Mouse (Mus musculus) intestine, embryonic 15.5 days (tissue): ENCODE data around the gene Ppp1r9b. TPM values are rescaled to one million over a fixed set of nuclear protein-coding genes. Genes with fewer than 3 reads are reported as not detected.

ENCODE experiments used
- ATAC-seq: fragments of 200-750 bp; cut with Nextera tagmentation; 2 replicates; pipeline ENCODE4 v1.8.0; 2017; ENCODE audit warnings: moderate TSS enrichment, moderate library complexity
- H3K27ac ChIP-seq: fragments of 300-500 bp; sonication (generic); 2 replicates; pipeline ENCODE4 v1.5.1; 2015; ENCODE audit warnings: mild to moderate bottlenecking, inconsistent platforms
- H3K27me3 ChIP-seq: fragments of 300-500 bp; sonication (generic); replicated peaks from 2 replicates; pipeline ENCODE4 v1.6.1; 2015; ENCODE audit warnings: inconsistent platforms
- H3K36me3 ChIP-seq: fragments of 300-500 bp; sonication (generic); 2 replicates; pipeline ENCODE4 v1.6.1; 2015; ENCODE audit warnings: inconsistent platforms
- H3K4me1 ChIP-seq: fragments of 300-500 bp; sonication (generic); replicated peaks from 2 replicates; pipeline ENCODE4 v1.6.1; 2015; ENCODE audit warnings: inconsistent platforms
- H3K4me2 ChIP-seq: fragments of 300-500 bp; sonication (generic); replicated peaks from 2 replicates; pipeline ENCODE4 v1.6.1; 2015; ENCODE audit warnings: mild to moderate bottlenecking, inconsistent platforms
- H3K4me3 ChIP-seq: fragments of 300-500 bp; sonication (generic); replicated peaks from 2 replicates; pipeline ENCODE4 v1.5.1; 2015; ENCODE audit warnings: inconsistent platforms
- H3K9ac ChIP-seq: fragments of 300-500 bp; sonication (generic); 2 replicates; pipeline ENCODE4 v1.6.1; 2015; ENCODE audit warnings: inconsistent platforms
- H3K9me3 ChIP-seq: fragments of 300-500 bp; sonication (generic); 2 replicates; pipeline ENCODE4 v1.6.1; 2016; ENCODE audit warnings: inconsistent platforms
- WGBS: fragments of 180-500 bp; shearing (Covaris S2); methylation state at CpG from one replicate; pipeline ENCODE4 v1.1.7; 2015; 5-methylcytosine and 5-hydroxymethylcytosine counted together
- polyA plus RNA-seq: library from polyadenylated mRNA; unstranded; fragments of >200 nt; fragmentation: Nextera tagmentation; extraction: Ambion mirVana; gene quantifications from 2 replicates; pipeline ENCODE4 v1.2.1, GENCODE M21; 2015

Ppp1r9b gene
- polyA plus RNA-seq, 1 experiment from 2014 or later: 6.8 TPM

DNA sequence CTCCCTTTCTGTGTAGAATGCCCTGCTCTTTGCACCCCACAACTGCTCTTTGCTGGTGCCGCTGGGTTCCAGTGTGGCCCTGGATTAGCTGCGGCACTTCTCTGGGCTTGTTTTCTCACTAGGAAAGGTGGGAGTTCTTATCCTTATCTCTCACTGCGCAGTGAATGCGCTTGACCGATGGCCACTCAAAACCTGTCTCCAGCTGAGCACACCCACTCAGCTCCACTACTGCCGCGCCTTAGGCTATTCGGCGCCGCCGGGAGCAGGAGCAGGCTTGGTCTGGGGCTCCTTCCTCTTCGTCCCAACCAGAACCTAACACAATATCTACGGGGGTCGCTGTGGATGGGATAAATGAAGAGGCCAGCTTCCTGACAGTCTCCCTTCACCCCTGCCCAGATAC, 42.8 kb downstream of the Ppp1r9b start:
- H3K9ac ChIP-seq: no peak overlapping the region

DNA sequence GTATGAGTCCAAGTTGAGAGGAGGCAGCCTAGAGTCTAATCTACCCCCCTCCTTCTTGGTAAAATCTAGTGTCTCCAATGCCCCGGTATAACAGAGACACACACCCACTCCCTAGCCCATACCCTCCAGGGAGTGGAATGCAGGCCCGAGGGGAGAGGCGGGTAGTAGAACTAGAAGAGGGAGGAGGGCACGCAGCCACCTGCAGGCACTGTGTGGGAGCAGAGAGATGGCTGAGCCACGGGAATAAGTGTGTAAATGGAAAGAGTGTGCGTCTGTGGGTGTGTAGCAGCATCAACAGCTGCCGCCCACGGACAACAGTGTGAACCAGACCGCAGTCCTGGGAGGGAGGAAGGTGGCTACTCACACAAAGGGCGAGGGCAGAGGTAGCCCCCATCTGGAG, 44.1 kb downstream of the Ppp1r9b start:
- H3K36me3 ChIP-seq: no peaks in the 10 kb centered on the region
- H3K4me2 ChIP-seq: no peak overlapping the region
- no peak overlapping the region for H3K4me3 ChIP-seq
- H3K9ac ChIP-seq: no peak overlapping the region
- no peaks in the 10 kb centered on the region for H3K27me3 ChIP-seq
- H3K27ac ChIP-seq: no peak overlapping the region
- no peaks in the 10 kb centered on the region for H3K9me3 ChIP-seq
- ATAC-seq: no peak
- H3K4me1 ChIP-seq: peaks cover 19% of the 10 kb centered on the region
- WGBS: 68% methylated on average over 10 of the region's 10 CpGs

More for the DNA sequence above, 42.8 kb downstream of the Ppp1r9b start:
- H3K4me2 ChIP-seq: 0 out of 2 replicates have a peak overlapping the region, but pooled peaks have one; percentile 17
- WGBS: 52% methylated on average over 14 of the region's 14 CpGs
- no peaks in the 10 kb centered on the region for H3K27me3 ChIP-seq
- H3K27ac ChIP-seq: no peak overlapping the region
- H3K9me3 ChIP-seq: no peaks in the 10 kb centered on the region
- H3K4me1 ChIP-seq: peaks cover 14% of the 10 kb centered on the region
- no peaks in the 10 kb centered on the region for H3K36me3 ChIP-seq
- peak; percentile 35; the same call in 1 of the 2 replicates for ATAC-seq
- no peak overlapping the region for H3K4me3 ChIP-seq

DNA sequence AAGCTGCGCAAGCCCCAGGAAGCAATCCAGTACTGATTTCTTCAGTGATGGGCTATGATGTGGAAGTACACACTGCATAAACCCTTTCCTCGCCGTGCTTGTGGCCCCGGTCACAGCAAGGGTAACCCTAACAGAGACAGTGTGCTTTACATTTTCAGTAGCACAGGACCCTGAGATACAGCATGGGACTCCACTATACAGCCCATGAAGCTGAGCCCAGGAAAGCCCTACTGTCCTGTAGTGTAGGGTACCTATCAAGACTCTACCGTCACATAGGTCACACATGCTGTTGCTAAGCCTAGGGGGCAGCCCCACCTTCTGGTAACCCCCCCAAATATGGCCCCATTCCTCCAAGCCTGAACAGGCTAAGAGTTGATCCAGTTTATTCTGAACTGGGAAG, 45.7 kb downstream of the Ppp1r9b start:
- WGBS: 96% methylated on average over 5 of the region's 5 CpGs
- no peaks in the 10 kb centered on the region for H3K27me3 ChIP-seq
- no peak overlapping the region for H3K27ac ChIP-seq
- H3K4me2 ChIP-seq: no peak overlapping the region
- no peaks in the 10 kb centered on the region for H3K9me3 ChIP-seq
- no peak for ATAC-seq
- H3K9ac ChIP-seq: no peak overlapping the region
- H3K4me3 ChIP-seq: no peak overlapping the region
- peaks cover 25% of the 10 kb centered on the region for H3K4me1 ChIP-seq
- no peaks in the 10 kb centered on the region for H3K36me3 ChIP-seq

DNA sequence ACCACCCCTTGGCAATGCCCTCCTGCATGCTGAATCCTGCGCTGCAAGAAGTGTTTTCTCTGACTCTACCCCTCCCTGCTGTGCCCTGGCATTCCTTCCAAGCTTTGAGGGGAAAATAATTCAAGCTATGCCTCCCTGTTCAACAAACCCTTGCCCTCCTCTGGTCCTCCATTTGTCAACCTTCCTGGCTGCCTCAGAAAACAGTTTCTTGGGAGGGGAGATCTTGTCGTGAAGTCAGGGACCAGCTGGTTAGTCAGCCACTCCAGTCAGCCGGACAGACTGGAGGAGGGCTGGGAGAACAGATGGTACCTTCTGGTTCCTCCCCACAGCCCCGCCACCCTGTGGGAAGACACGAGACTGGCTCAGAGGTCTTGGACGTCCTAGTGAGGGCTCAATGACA, 46.5 kb downstream of the Ppp1r9b start:
- Histone ChIP-seq H3K4me3 (no peak overlapping the region), H3K27ac (no peak overlapping the region), H3K27me3 (no peaks in the 10 kb centered on the region), H3K36me3 (no peaks in the 10 kb centered on the region), H3K4me1 (peaks cover 25% of the 10 kb centered on the region), H3K9me3 (no peaks in the 10 kb centered on the region), H3K4me2 (no peak overlapping the region), H3K9ac (no peak overlapping the region)
- no peak for ATAC-seq
- 61% methylated on average over 6 of the region's 6 CpGs for WGBS

DNA sequence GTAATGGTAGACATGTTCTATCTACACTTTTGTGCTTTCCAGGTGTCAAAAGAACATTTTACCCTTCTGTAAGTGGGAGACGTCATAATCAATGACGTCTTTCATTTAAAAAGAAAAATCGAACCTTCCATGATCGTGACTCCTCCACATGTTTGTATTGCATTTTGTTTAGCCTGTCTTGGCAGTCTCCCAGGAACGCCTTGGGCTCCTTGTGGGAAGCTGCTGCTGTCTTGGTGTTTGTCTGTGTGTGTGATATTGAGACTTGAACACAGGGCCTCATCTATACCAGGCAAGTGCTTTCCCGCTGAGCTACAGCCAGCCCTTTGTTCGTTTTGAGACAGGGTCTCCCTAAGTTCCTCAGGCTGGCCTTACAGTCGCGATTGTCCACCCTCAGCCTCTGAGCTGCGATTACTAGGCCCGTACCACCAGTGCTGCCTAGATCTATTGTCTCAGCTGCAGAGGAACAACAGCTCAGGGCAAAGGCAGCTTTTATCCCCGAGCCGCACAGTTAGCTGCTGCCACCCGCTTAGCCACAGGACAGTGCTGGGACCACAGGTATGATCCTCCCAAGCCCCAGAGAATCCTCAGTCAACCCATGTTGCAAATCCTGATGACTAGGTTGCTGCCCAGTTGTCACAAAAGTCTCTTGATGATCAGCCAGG, 47.5 kb downstream of the Ppp1r9b start:
- no peak overlapping the region for H3K9ac ChIP-seq
- peaks cover 22% of the 10 kb centered on the region for H3K4me1 ChIP-seq
- H3K27me3 ChIP-seq: no peaks in the 10 kb centered on the region
- no peak overlapping the region; the same call in 1 of the 2 replicates for H3K4me2 ChIP-seq
- H3K9me3 ChIP-seq: no peaks in the 10 kb centered on the region
- no peaks in the 10 kb centered on the region for H3K36me3 ChIP-seq
- no peak overlapping the region for H3K27ac ChIP-seq
- ATAC-seq: no peak
- 70% methylated on average over 14 of the region's 14 CpGs for WGBS
- H3K4me3 ChIP-seq: no peak overlapping the region

DNA sequence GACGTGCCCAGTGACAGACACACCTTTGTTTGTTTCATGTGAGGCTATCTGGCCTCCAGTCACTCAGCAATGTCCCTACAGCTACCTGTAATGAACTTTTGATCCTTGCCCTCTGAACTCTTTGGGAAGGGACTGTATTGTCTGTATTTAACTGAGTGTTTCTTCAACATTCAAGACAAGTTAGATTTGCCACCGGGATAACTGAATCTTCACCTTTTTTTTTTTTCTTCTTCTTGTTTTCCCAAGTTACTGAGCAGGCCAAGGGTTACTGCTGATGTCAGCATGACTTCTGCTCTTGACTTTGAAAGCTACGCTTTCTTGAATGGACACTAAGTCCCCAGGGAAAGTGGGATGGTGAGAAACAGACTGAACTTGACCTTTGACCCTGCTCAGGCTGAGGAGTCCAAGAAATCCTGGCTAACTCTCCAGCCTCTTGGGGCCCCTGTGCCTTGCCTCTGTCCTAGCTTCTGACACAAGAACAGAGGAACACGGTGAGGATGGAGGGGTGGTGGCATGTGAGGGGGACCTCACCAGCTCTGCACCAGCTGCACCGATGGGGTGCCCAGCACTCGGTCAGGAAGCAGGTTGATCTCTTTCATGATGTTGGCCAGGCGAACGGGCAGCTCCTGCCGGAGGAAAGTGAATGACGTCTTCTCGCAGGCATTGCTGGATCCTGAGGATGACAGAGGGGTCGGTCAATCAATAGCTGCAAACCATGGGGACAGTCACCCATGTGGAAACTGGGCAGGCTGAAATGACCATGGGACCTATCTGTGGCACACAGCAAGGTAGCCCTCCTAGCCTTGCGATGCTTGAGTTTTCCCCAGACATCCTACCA, 48.2 kb downstream of the Ppp1r9b start:
- Histone ChIP-seq H3K27me3 (no peaks in the 10 kb centered on the region), H3K36me3 (no peaks in the 10 kb centered on the region), H3K4me2 (peak overlapping the region; percentile 30), H3K9ac (no peak overlapping the region), H3K4me1 (peaks cover 18% of the 10 kb centered on the region), H3K4me3 (no peak overlapping the region), H3K9me3 (no peaks in the 10 kb centered on the region), H3K27ac (no peak overlapping the region; the same call in 1 of the 2 replicates)
- 71% methylated on average over 13 of the region's 13 CpGs for whole genome bisulfite sequencing
- ATAC-seq: no peak

DNA sequence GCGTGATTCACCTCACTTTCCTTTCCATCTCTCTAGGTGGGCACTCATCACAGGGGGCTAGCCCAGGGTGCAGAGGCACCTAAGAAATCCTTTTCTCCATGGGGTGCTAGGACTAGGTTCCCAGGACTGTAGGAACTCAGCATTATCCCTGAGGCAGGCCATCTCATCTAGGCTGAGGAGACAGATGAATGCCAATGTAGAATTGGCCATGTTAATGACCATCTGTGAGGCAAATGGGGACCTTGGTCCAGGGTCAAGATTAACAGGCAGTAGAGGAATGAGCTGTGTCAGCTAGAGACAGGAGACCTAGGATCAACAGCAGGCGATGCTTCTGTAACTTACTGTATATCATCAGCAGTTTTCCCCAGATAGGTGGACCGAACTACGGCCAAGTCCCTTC, 48.9 kb downstream of the Ppp1r9b start:
- WGBS: 84% methylated on average over 4 of the region's 4 CpGs
- H3K4me2 ChIP-seq: peak overlapping the region; percentile 90
- no peak for ATAC-seq

DNA sequence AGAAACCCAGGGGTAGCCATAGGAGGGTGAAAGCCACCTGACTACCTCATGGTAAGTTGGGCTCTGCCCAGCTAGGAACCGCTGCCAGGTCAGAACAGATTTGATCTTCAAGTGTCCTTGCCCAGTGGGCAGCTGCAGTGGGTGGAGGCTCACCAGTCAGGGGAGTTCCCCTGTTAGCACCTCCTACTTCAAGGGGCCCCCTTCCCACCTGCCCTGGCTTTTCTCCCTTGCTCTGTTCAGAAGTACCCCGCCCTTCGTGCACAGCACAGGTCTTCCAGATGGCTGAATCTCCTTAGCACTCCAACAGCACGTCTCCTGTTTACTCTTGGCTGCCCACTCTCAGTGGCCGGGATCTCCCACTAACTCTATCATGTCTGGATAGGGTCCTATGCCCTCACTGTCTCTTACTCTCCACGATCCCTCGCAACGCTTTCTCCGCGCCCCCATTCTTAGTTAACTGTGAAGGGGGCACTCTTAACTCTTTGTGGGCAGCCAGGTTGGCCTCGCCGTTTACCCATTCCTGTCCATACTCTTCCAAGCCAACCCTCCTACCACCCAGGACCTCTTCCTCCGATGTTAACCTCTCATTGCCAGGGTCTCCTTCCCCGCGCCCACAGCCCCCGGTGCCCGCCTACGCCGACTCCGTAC, 49.8 kb downstream of the Ppp1r9b start:
- H3K9me3 ChIP-seq: no peaks in the 10 kb centered on the region
- H3K36me3 ChIP-seq: 0 out of 2 replicates have a peak, but pooled peaks cover 5% of the 10 kb centered on the region
- H3K27me3 ChIP-seq: no peaks in the 10 kb centered on the region
- peaks cover 15% of the 10 kb centered on the region for H3K4me1 ChIP-seq
- under 1% methylated on average over 20 of the region's 20 CpGs for WGBS
- H3K9ac ChIP-seq: peak overlapping the region; percentile 77
- peak overlapping the region; percentile 76 for H3K27ac ChIP-seq
- ATAC-seq: peak; percentile 59
- H3K4me2 ChIP-seq: peak overlapping the region; percentile 90
- peak overlapping the region; percentile 67 for H3K4me3 ChIP-seq

More for the DNA sequence above, 48.9 kb downstream of the Ppp1r9b start:
- no peaks in the 10 kb centered on the region for H3K27me3 ChIP-seq
- H3K9me3 ChIP-seq: no peaks in the 10 kb centered on the region
- H3K36me3 ChIP-seq: 0 out of 2 replicates have a peak, but pooled peaks cover 3% of the 10 kb centered on the region
- no peak overlapping the region for H3K27ac ChIP-seq
- no peak overlapping the region for H3K4me3 ChIP-seq
- peaks cover 15% of the 10 kb centered on the region for H3K4me1 ChIP-seq
- H3K9ac ChIP-seq: no peak overlapping the region

DNA sequence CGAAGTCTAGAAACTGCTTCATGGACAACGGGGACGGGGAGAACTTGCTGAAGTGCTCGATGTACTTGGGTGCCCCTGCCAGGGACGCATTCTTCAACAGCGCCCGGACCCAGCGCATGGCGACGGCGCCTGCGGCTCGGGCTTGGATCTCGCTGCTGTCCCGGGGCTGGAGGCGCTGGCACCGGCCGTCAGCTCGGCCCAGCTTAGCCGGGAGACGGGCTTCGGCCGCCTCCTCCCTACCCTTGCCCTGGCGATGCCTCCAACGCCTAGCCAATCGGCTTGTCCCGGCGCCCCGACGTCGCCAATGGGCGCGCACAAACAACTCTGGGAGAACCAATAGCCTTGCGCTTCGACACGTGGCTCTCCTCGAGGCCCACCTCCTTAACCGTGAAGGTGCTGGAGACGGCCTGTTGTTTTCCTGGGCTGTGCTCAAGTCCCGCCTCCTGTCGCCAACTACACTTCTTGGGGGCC, 50.3 kb downstream of the Ppp1r9b start, which contains the start of gene Pdk2:
Pdk2 (minus strand) TSS at position 216 of the 471 bp plus-strand sequence.
- WGBS: under 1% methylated on average over 41 of the region's 41 CpGs
- H3K9me3 ChIP-seq: no peaks in the 10 kb centered on the region
- H3K36me3 ChIP-seq: 0 out of 2 replicates have a peak, but pooled peaks cover 5% of the 10 kb centered on the region
- H3K27me3 ChIP-seq: no peaks in the 10 kb centered on the region
- peaks cover 15% of the 10 kb centered on the region for H3K4me1 ChIP-seq
- H3K4me3 ChIP-seq: peak within 1 kb of the TSS; percentile 67
- H3K27ac ChIP-seq: peak within 1 kb of the TSS; percentile 76
- H3K4me2 ChIP-seq: peak within 1 kb of the TSS; percentile 90
- peak within 1 kb of the TSS; percentile 77 for H3K9ac ChIP-seq
- ATAC-seq: peak; percentile 96

DNA sequence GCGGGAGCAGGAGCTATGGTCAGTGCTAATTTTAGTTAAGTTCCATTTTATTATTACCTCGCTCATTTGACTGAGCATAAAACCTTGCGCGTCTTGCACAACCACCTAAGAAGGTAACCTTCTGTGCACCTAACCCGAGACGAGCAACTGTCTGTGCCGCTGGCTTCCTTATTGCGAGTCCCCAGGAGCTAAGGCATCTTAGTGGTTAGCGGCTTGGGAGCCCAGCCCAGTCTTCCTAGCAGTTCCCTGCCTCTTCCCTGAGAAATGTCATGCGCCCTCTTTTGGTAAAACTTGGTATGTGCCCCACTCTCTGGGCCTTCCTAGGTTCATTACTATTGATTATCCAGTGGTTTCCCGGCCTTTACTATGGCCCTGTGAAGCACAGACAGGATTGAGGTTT, 51.3 kb downstream of the Ppp1r9b start:
- peak overlapping the region; percentile 33; the same call in 1 of the 2 replicates for H3K27ac ChIP-seq
- peak; percentile 44 for ATAC-seq
- 1% methylated on average over 11 of the region's 11 CpGs for WGBS

DNA sequence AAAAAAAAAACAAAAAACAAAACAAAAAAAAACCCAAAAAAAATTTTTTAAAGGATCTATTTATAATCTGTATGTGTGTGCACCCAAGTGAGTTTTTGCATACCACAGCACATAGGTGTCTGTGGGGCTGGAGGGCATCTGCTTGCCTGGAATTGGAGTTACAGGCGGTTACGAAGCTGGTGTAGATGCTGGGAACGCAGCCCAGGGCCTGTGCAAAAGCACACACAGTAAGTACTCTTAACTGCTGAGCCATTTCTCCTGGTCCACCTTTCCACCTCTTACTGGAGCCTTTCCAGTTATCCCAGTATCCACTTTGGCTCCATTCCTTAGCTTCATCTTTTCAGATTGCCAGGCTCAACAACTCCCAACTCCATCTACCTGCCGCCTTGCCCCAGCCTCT, 52.2 kb downstream of the Ppp1r9b start:
- Histone ChIP-seq H3K27me3 (no peaks in the 10 kb centered on the region), H3K4me3 (no peak overlapping the region), H3K9me3 (no peaks in the 10 kb centered on the region), H3K4me1 (peaks cover 15% of the 10 kb centered on the region), H3K36me3 (0 out of 2 replicates have a peak, but pooled peaks cover 5% of the 10 kb centered on the region), H3K27ac (no peak overlapping the region), H3K4me2 (no peak overlapping the region), H3K9ac (no peak overlapping the region)
- ATAC-seq: no peak
- WGBS: 90% methylated on average over 4 of the region's 4 CpGs

More for the DNA sequence above, 51.3 kb downstream of the Ppp1r9b start:
- H3K4me2 ChIP-seq: peak overlapping the region; percentile 90
- H3K27me3 ChIP-seq: no peaks in the 10 kb centered on the region
- no peaks in the 10 kb centered on the region for H3K9me3 ChIP-seq
- peaks cover 15% of the 10 kb centered on the region for H3K4me1 ChIP-seq
- H3K36me3 ChIP-seq: 0 out of 2 replicates have a peak, but pooled peaks cover 5% of the 10 kb centered on the region
- H3K9ac ChIP-seq: peak overlapping the region; percentile 24; the same call in 1 of the 2 replicates
- peak overlapping the region; percentile 67 for H3K4me3 ChIP-seq

DNA sequence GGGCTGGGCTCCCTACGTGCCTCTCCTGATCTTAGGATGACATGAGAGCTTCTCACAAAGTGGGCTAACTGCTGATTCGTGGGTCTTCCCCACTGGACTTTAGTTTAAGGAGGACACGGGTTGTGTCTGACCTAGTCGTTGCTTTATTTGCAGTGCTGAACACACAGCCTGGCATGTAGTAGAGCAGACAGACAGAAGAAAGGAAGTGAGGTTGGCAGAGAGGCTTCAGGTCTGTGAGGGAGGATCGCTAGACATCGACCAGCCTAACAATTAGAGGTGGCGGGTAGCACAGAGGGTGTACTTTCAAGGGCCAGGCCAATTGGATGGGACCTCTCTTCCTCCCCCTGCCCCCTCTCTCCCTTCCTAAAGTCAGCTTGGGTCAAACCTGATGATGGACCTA, 52.8 kb downstream of the Ppp1r9b start:
- H3K9ac ChIP-seq: no peak overlapping the region
- ATAC-seq: no peak
- H3K4me2 ChIP-seq: no peak overlapping the region
- no peak overlapping the region for H3K4me3 ChIP-seq
- H3K36me3 ChIP-seq: 0 out of 2 replicates have a peak, but pooled peaks cover 5% of the 10 kb centered on the region
- no peaks in the 10 kb centered on the region for H3K9me3 ChIP-seq
- 46% methylated on average over 7 of the region's 7 CpGs for WGBS
- peaks cover 11% of the 10 kb centered on the region; the same call in 1 of the 2 replicates for H3K4me1 ChIP-seq
- H3K27ac ChIP-seq: no peak overlapping the region
- H3K27me3 ChIP-seq: no peaks in the 10 kb centered on the region
